22 mouse cellular contexts compared by ENCODE assay signal in the genomic region with DNA sequence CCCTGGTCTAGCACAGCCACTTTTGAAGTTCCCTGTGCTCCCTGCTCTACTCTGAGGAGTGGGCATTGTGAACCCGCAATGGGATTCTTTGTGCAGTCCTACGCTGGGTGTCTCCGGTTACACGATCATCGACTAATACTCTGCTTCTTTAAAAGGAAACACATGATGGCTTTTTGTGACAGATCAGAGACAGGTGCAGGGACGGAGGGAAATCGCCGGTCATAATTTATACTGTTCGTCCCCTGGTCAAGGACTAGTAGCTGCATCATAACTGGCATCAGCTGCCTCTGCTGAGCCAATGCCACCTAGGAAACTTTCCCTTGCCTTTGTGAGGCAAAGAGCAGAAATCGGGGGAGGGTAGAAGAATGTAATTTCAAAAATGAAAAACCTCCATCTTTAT. TPM values are rescaled to one million over a fixed set of nuclear protein-coding genes. Genes with fewer than 3 reads are reported as not detected.
DNase-seq lines count a peak whose midpoint lies in the region; ATAC-seq and TF ChIP-seq lines count a peak whose summit lies in the region.
"Had no signal": no experiment of that assay in that cellular context is flagged by ENCODE, and none has a peak within 500 bp of the region (broad histone marks: within the 10 kb centered on the region; RNA-seq: fewer than 3 reads in every experiment).

No protein-coding gene starts in this region.

- peak; percentile 74 for ATAC-seq in limb, embryonic 14.5 days (ENCODE audit: low FRiP score, low read depth)

- H3K9ac ChIP-seq in limb, embryonic 14.5 days (ENCODE audit: low read depth, low read length, severe bottlenecking): no peak overlapping the region
- H3K9ac ChIP-seq: embryonic facial prominence, embryonic 13.5 days; hindbrain, embryonic 13.5 days; kidney, embryonic 15.5 days; liver, embryonic 14.5 days had no signal

- TF ChIP-seq CTCF in C2C12 (IDR thresholded peaks at IDR 0.05; ENCODE audit: control insufficient read depth, insufficient read depth, insufficient read length): no peak

- peaks cover 10% of the 10 kb centered on the region for H3K4me1 ChIP-seq in limb, embryonic 14.5 days (ENCODE audit: control insufficient read depth, insufficient read depth, low read length)
- H3K4me1 ChIP-seq: embryonic facial prominence, embryonic 13.5 days; hindbrain, embryonic 13.5 days; kidney, embryonic 15.5 days had no signal

- no peaks in the 10 kb centered on the region for H3K36me3 ChIP-seq in C2C12 (ENCODE audit: control insufficient read depth, insufficient read depth)
- H3K36me3 ChIP-seq in limb, embryonic 14.5 days (ENCODE audit: control insufficient read depth, insufficient read depth, low read length): no peaks in the 10 kb centered on the region
- H3K36me3 ChIP-seq: embryonic facial prominence, embryonic 13.5 days; forebrain, embryonic 10.5 days; hindbrain, embryonic 13.5 days; kidney, embryonic 15.5 days had no signal

- DNase-seq in gastrocnemius, postnatal 25 days: peak; percentile 55
- DNase-seq in gastrocnemius, postnatal 4 days (ENCODE audit: low spot score in 2 of 2): no peak
- peak; percentile 34 for DNase-seq in adrenal gland, postnatal 14 days
- DNase-seq in limb, embryonic 14.5 days (ENCODE audit: low spot score): no peak
- DNase-seq in right cerebral cortex, postnatal 14 days: no peak
- no peak for DNase-seq in layer of hippocampus, postnatal 10 days (ENCODE audit: low spot score in 2 of 2)
- DNase-seq: cerebellum, adult 2 months; midbrain, embryonic 14.5 days; right cerebral cortex, postnatal 4 days had no signal

- TF ChIP-seq POLR2A in limb, embryonic 14.5 days (IDR thresholded peaks at IDR 0.05; ENCODE audit: borderline replicate concordance, extremely low read depth, insufficient read depth, insufficient read length): no peak

- H3K79me2 ChIP-seq in C2C12 (ENCODE audit: control insufficient read depth, insufficient read depth): no peaks in the 10 kb centered on the region

- H3K27me3 ChIP-seq in C2C12 (ENCODE audit: control insufficient read depth, insufficient read depth, insufficient read length): no peaks in the 10 kb centered on the region
- H3K27me3 ChIP-seq in limb, embryonic 14.5 days (ENCODE audit: control insufficient read depth, insufficient read depth, low read length): no peaks in the 10 kb centered on the region
- H3K27me3 ChIP-seq: embryonic facial prominence, embryonic 13.5 days; hindbrain, embryonic 13.5 days; kidney, embryonic 15.5 days had no signal

- H3K27ac ChIP-seq in limb, embryonic 14.5 days (replicated peaks; ENCODE audit: low read depth, low read length): no peak overlapping the region
- H3K27ac ChIP-seq: embryonic facial prominence, embryonic 13.5 days; forebrain, embryonic 10.5 days; hindbrain, embryonic 13.5 days; kidney, embryonic 15.5 days; liver, embryonic 14.5 days had no signal

- 50% methylated on average over 10 of the region's 10 CpGs for WGBS in limb, embryonic 14.5 days

- H3K4me3 ChIP-seq in C2C12 (ENCODE audit: insufficient read depth, poor library complexity, severe bottlenecking): no peak overlapping the region
- no peak overlapping the region for H3K4me3 ChIP-seq in limb, embryonic 14.5 days (replicated peaks; ENCODE audit: low read length)
- H3K4me3 ChIP-seq: embryonic facial prominence, embryonic 13.5 days; forebrain, embryonic 10.5 days; hindbrain, embryonic 13.5 days; kidney, embryonic 15.5 days had no signal

- H3K9me3 ChIP-seq in limb, embryonic 14.5 days (ENCODE audit: control insufficient read depth, low read length): no peaks in the 10 kb centered on the region
- H3K9me3 ChIP-seq: embryonic facial prominence, embryonic 13.5 days; forebrain, embryonic 10.5 days; hindbrain, embryonic 13.5 days; kidney, embryonic 15.5 days had no signal

- no peaks in the 10 kb centered on the region for H3K79me3 ChIP-seq in C2C12 (ENCODE audit: low read depth)

- no peak overlapping the region for H3K4me2 ChIP-seq in limb, embryonic 14.5 days (replicated peaks; ENCODE audit: low read depth, low read length, severe bottlenecking)
- H3K4me2 ChIP-seq: embryonic facial prominence, embryonic 13.5 days; hindbrain, embryonic 13.5 days; kidney, embryonic 15.5 days had no signal

- H3ac ChIP-seq in C2C12 (ENCODE audit: control insufficient read depth, insufficient read length, low read depth): no peak overlapping the region

TF ChIP-seq in C2C12, 6 proteins besides CTCF, POLR2A, EP300 and RAD21:
- TF ChIP-seq MAX (IDR thresholded peaks at IDR 0.05) (no peak), MYOD1 (IDR thresholded peaks at IDR 0.05; ENCODE audit: control insufficient read depth, insufficient read length, low read depth) (peak; percentile 92), MYOG (IDR thresholded peaks at IDR 0.05; ENCODE audit: control insufficient read depth, extremely low read depth, insufficient read length) (no peak), CEBPB (IDR thresholded peaks at IDR 0.05; ENCODE audit: low read depth) (no peak), FOSL1 (IDR thresholded peaks at IDR 0.05; ENCODE audit: insufficient read depth, low read length, poor library complexity, severe bottlenecking) (no peak), USF1 (IDR thresholded peaks at IDR 0.05; ENCODE audit: low read depth) (peak; percentile 12)

RNA-seq across cellular contexts. Expression of gene Mylk4, which starts 7.4 kb away (rescaled TPM):
- 1,000 to 10,000 TPM in 1 of 2 experiments, 100 to 1,000 TPM in 1; 560 to 1,240 TPM for total RNA-seq in gastrocnemius, postnatal 25 days (2021)
- 100 to 1,000 TPM; 214 to 236 TPM for total RNA-seq in gastrocnemius, postnatal 4 days (2021)
- 15.0 TPM for polyA plus RNA-seq in C2C12 (2012; fragmentation: generic; extraction: Trizol)
- total RNA-seq in adrenal gland, postnatal 14 days (2021): 0.07 and 2.4 TPM in 2 replicates
- polyA plus RNA-seq in limb, embryonic 14.5 days (2012; rRNA removed): 16.6 and 18.6 TPM in 2 replicates
- polyA plus RNA-seq in limb, embryonic 14.5 days (2014; fragmentation: Nextera tagmentation; extraction: Ambion mirVana): 8.9 and 11.2 TPM in 2 replicates
- 1 to 10 TPM in 1 of 2 experiments, under 1 TPM in 1; 0.73 to 1.0 TPM for total RNA-seq in layer of hippocampus, postnatal 10 days (2021)
- total RNA-seq: ES-E14; megakaryocyte progenitor cell, adult 5-6 weeks; neutrophil, adult 5-6 weeks had no signal
- polyA plus RNA-seq: forebrain, embryonic 10.5 days; intestine, embryonic 14.5 days had no signal

RNA-seq across cellular contexts. Expression of gene Wrnip1, which starts 25.5 kb away (rescaled TPM):
- 1 to 10 TPM; 5.8 to 7.5 TPM for total RNA-seq in gastrocnemius, postnatal 25 days (2021)
- total RNA-seq in gastrocnemius, postnatal 4 days (2021): 10 to 100 TPM; 24.8 to 26.7 TPM
- 42.1 TPM for polyA plus RNA-seq in C2C12 (2012; fragmentation: generic; extraction: Trizol)
- total RNA-seq in adrenal gland, postnatal 14 days (2021): 35.2 and 45.9 TPM in 2 replicates
- 60.9 and 61.9 TPM in 2 replicates for polyA plus RNA-seq in limb, embryonic 14.5 days (2012; rRNA removed)
- polyA plus RNA-seq in limb, embryonic 14.5 days (2014; fragmentation: Nextera tagmentation; extraction: Ambion mirVana): 25.5 and 26.9 TPM in 2 replicates
- total RNA-seq in layer of hippocampus, postnatal 10 days (2021): 10 to 100 TPM; 57.9 to 58.4 TPM

RNA-seq across cellular contexts. Expression of gene D930007J09Rik, which starts 26.3 kb away (rescaled TPM):
- total RNA-seq in gastrocnemius, postnatal 25 days (2021): not detected
- total RNA-seq in gastrocnemius, postnatal 4 days (2021): under 1 TPM in 1 of 2 experiments, not detected in 1; 0.83 TPM
- not detected for polyA plus RNA-seq in C2C12 (2012; fragmentation: generic; extraction: Trizol)
- total RNA-seq in adrenal gland, postnatal 14 days (2021): not detected in 2 replicates
- polyA plus RNA-seq in limb, embryonic 14.5 days (2012; rRNA removed): 1.5 and 3.1 TPM in 2 replicates
- not detected in 2 replicates for polyA plus RNA-seq in limb, embryonic 14.5 days (2014; fragmentation: Nextera tagmentation; extraction: Ambion mirVana)
- 1 to 10 TPM; 1.4 to 1.9 TPM for total RNA-seq in layer of hippocampus, postnatal 10 days (2021)
- total RNA-seq: gastrocnemius, postnatal 10 days; megakaryocyte progenitor cell, adult 5-6 weeks; neutrophil, adult 5-6 weeks had no signal
- polyA plus RNA-seq: embryonic facial prominence, embryonic 13.5 days; forebrain, embryonic 10.5 days; hindbrain, embryonic 13.5 days; intestine, embryonic 14.5 days; kidney, embryonic 15.5 days; large intestine, adult 2 months; liver, embryonic 14.5 days; lung, embryonic 16.5 days; midbrain, embryonic 14.5 days had no signal

Comparison
In these comparisons a context has a peak if more than half of its experiments do, and no peak if none do; other contexts are left out.
1. DNase-seq: peak in gastrocnemius, postnatal 25 days (single experiment) and adrenal gland, postnatal 14 days (single experiment); none in gastrocnemius, postnatal 4 days (0 of 2), limb, embryonic 14.5 days (single experiment), right cerebral cortex, postnatal 14 days (single experiment) and layer of hippocampus, postnatal 10 days (0 of 2).
2. RNA of gene Mylk4, which starts 7.4 kb away (total RNA-seq): 560 to 1,240 TPM in gastrocnemius, postnatal 25 days and 214 to 236 TPM in gastrocnemius, postnatal 4 days; 0.73 to 1.0 TPM in layer of hippocampus, postnatal 10 days and 0.07 to 2.4 TPM in adrenal gland, postnatal 14 days; every median in the first group is over 10 times any median in the second.